22 mouse cellular contexts compared by ENCODE assay signal in genomic region chr15:94591356-94591755, GRCm38 (mm10). TPM values are rescaled to one million over a fixed set of nuclear protein-coding genes. Genes with fewer than 3 reads are reported as not detected.
DNase-seq lines count a peak whose midpoint lies in the region; ATAC-seq and TF ChIP-seq lines count a peak whose summit lies in the region.
"Had no signal": no experiment of that assay in that cellular context is flagged by ENCODE, and none has a peak within 500 bp of the region (broad histone marks: within the 10 kb centered on the region; RNA-seq: fewer than 3 reads in every experiment).

No protein-coding gene starts in this region.

- no peak overlapping the region for H3K4me3 ChIP-seq in kidney, adult 2 months (ENCODE audit: insufficient read depth, low read depth, low read length)
- no peak overlapping the region for H3K4me3 ChIP-seq in limb, embryonic 10.5 days
- H3K4me3 ChIP-seq in stomach, postnatal 0 days (ENCODE audit: low read depth, low read length): no peak overlapping the region
- H3K4me3 ChIP-seq: forebrain, embryonic 12.5 days; heart, adult 2 months; hindbrain, embryonic 10.5 days; neural tube, embryonic 13.5 days; stomach, embryonic 15.5 days had no signal

- H3K9me3 ChIP-seq in limb, embryonic 10.5 days (replicated peaks): no peaks in the 10 kb centered on the region
- no peaks in the 10 kb centered on the region for H3K9me3 ChIP-seq in stomach, postnatal 0 days (ENCODE audit: control insufficient read depth, low read length)
- H3K9me3 ChIP-seq: forebrain, embryonic 12.5 days; hindbrain, embryonic 10.5 days; neural tube, embryonic 13.5 days; stomach, embryonic 15.5 days had no signal

- no peak for TF ChIP-seq EP300 in stomach, postnatal 0 days (optimal IDR thresholded peaks at IDR 0.05)

- no peak overlapping the region for H3K4me2 ChIP-seq in stomach, postnatal 0 days (replicated peaks; ENCODE audit: low read depth)
- H3K4me2 ChIP-seq: forebrain, embryonic 12.5 days; lung, embryonic 14.5 days; neural tube, embryonic 13.5 days; stomach, embryonic 15.5 days had no signal

- 52% methylated on average over 4 of the region's 4 CpGs for WGBS in kidney, adult 2 months
- 58% methylated on average over 4 of the region's 4 CpGs for WGBS in limb, embryonic 10.5 days
- WGBS in stomach, postnatal 0 days: 79% methylated on average over 4 of the region's 4 CpGs

- peaks cover 7% of the 10 kb centered on the region; the same call in 1 of the 2 replicates for H3K4me1 ChIP-seq in kidney, adult 2 months (ENCODE audit: control insufficient read depth, insufficient read depth, low read length)
- H3K4me1 ChIP-seq in limb, embryonic 10.5 days: peaks cover 14% of the 10 kb centered on the region
- no peaks in the 10 kb centered on the region for H3K4me1 ChIP-seq in stomach, postnatal 0 days (replicated peaks; ENCODE audit: control insufficient read depth, insufficient read depth)

- no peak for TF ChIP-seq POLR2A in kidney, adult 2 months (IDR thresholded peaks at IDR 0.05; ENCODE audit: low read depth, low read length)

- peak overlapping the region; percentile 50; the same call in 1 of the 2 replicates for H3K27ac ChIP-seq in kidney, adult 2 months (ENCODE audit: insufficient read depth, low read depth, low read length)
- H3K27ac ChIP-seq in limb, embryonic 10.5 days: no peak overlapping the region
- H3K27ac ChIP-seq in stomach, postnatal 0 days (replicated peaks): 0 out of 2 replicates have a peak overlapping the region, but pooled peaks have one; percentile 40
- H3K27ac ChIP-seq: forebrain, embryonic 12.5 days; heart, adult 2 months; hindbrain, embryonic 10.5 days; hindbrain, postnatal 0 days; neural tube, embryonic 13.5 days; stomach, embryonic 15.5 days had no signal

- no peaks in the 10 kb centered on the region for H3K27me3 ChIP-seq in kidney, adult 2 months (replicated peaks; ENCODE audit: control insufficient read depth, insufficient read depth, low read length)
- H3K27me3 ChIP-seq in limb, embryonic 10.5 days (ENCODE audit: low read depth, poor library complexity, severe bottlenecking): no peaks in the 10 kb centered on the region
- H3K27me3 ChIP-seq in stomach, postnatal 0 days (ENCODE audit: control insufficient read depth, insufficient read depth, low read length): no peaks in the 10 kb centered on the region
- H3K27me3 ChIP-seq: forebrain, embryonic 12.5 days; neural tube, embryonic 13.5 days; stomach, embryonic 15.5 days had no signal

- H3K9ac ChIP-seq in stomach, postnatal 0 days (ENCODE audit: low read length): no peak overlapping the region
- H3K9ac ChIP-seq: forebrain, embryonic 12.5 days; lung, embryonic 14.5 days; neural tube, embryonic 13.5 days; stomach, embryonic 15.5 days had no signal

- H3K36me3 ChIP-seq in kidney, adult 2 months (ENCODE audit: control insufficient read depth, insufficient read depth, low read length): no peaks in the 10 kb centered on the region
- H3K36me3 ChIP-seq in limb, embryonic 10.5 days: peaks cover 4% of the 10 kb centered on the region; the same call in 1 of the 2 replicates
- no peaks in the 10 kb centered on the region for H3K36me3 ChIP-seq in stomach, postnatal 0 days (ENCODE audit: control insufficient read depth, insufficient read depth, low read length)
- H3K36me3 ChIP-seq: forebrain, embryonic 12.5 days; neural tube, embryonic 13.5 days had no signal

- ATAC-seq in stomach, postnatal 0 days (ENCODE audit: low FRiP score, low TSS enrichment): no peak
- ATAC-seq: hindbrain, postnatal 0 days; intestine, postnatal 0 days had no signal

- no peak for DNase-seq in kidney, adult 2 months
- DNase-seq in kidney, adult 8-10 months: no peak
- peak; percentile 50 for DNase-seq in urinary bladder, postnatal 14 days (ENCODE audit: low spot score)
- no peak for DNase-seq in urinary bladder, postnatal 4 days (ENCODE audit: low spot score in 2 of 2)
- peak; percentile 21 for DNase-seq in limb, embryonic 10.5 days (ENCODE audit: low spot score)
- no peak for DNase-seq in stomach, postnatal 0 days (ENCODE audit: low spot score)
- no peak for DNase-seq in ovary, postnatal 14 days (ENCODE audit: low spot score)
- DNase-seq in cerebellum, adult 11 months: no peak
- DNase-seq: adrenal gland, postnatal 10 days; cerebellum, adult 11-12 months; cerebellum, postnatal 14 days; heart, adult 2 months; lung, embryonic 14.5 days; midbrain, embryonic 14.5 days; right cerebral cortex, postnatal 25 days; thymus, postnatal 14 days had no signal

- no peak for TF ChIP-seq CTCF in kidney, adult 2 months (conservative IDR thresholded peaks at IDR 0.05; ENCODE audit: insufficient read depth, insufficient read length, low read depth, low read length)
- TF ChIP-seq CTCF in stomach, postnatal 0 days (IDR thresholded peaks at IDR 0.05; ENCODE audit: low read depth): no peak

RNA-seq across cellular contexts. Expression of gene Twf1, which starts 1.7 kb away (rescaled TPM):
- polyA plus RNA-seq in kidney, adult 2 months (2012; rRNA removed): 45.0 and 54.2 TPM in 2 replicates
- 55.5 and 64.1 TPM in 2 replicates for polyA plus RNA-seq in limb, embryonic 10.5 days (2016; fragmentation: Nextera tagmentation; extraction: Ambion mirVana)
- polyA plus RNA-seq in stomach, postnatal 0 days (2015; fragmentation: Nextera tagmentation; extraction: Ambion mirVana): 87.8 and 92.4 TPM in 2 replicates

RNA-seq across cellular contexts. Expression of gene Tmem117, which starts 37.7 kb away (rescaled TPM):
- polyA plus RNA-seq in kidney, adult 2 months (2012; rRNA removed): 3.3 and 4.6 TPM in 2 replicates
- polyA plus RNA-seq in limb, embryonic 10.5 days (2016; fragmentation: Nextera tagmentation; extraction: Ambion mirVana): 0.77 and 0.99 TPM in 2 replicates
- polyA plus RNA-seq in stomach, postnatal 0 days (2015; fragmentation: Nextera tagmentation; extraction: Ambion mirVana): 5.6 and 5.9 TPM in 2 replicates

RNA-seq across cellular contexts. Expression of gene Irak4, which starts 47.9 kb away (rescaled TPM):
- polyA plus RNA-seq in kidney, adult 2 months (2012; rRNA removed): 5.9 and 9.7 TPM in 2 replicates
- polyA plus RNA-seq in limb, embryonic 10.5 days (2016; fragmentation: Nextera tagmentation; extraction: Ambion mirVana): 2.0 and 3.0 TPM in 2 replicates
- 9.2 and 9.4 TPM in 2 replicates for polyA plus RNA-seq in stomach, postnatal 0 days (2015; fragmentation: Nextera tagmentation; extraction: Ambion mirVana)

RNA-seq across cellular contexts. Expression of gene Pus7l, which starts 48.0 kb away (rescaled TPM):
- polyA plus RNA-seq in kidney, adult 2 months (2012; rRNA removed): 1.7 and 2.1 TPM in 2 replicates
- polyA plus RNA-seq in limb, embryonic 10.5 days (2016; fragmentation: Nextera tagmentation; extraction: Ambion mirVana): 9.8 and 10.2 TPM in 2 replicates
- polyA plus RNA-seq in stomach, postnatal 0 days (2015; fragmentation: Nextera tagmentation; extraction: Ambion mirVana): 3.5 and 3.6 TPM in 2 replicates

Comparison
In these comparisons a context has a peak if more than half of its experiments do, and no peak if none do; other contexts are left out.
1. DNase-seq: peak in urinary bladder, postnatal 14 days (single experiment) and limb, embryonic 10.5 days (single experiment); none in kidney, adult 2 months (single experiment), kidney, adult 8-10 months (0 of 2), urinary bladder, postnatal 4 days (0 of 2), stomach, postnatal 0 days (single experiment), ovary, postnatal 14 days (single experiment) and cerebellum, adult 11 months (single experiment).